Mouse (Mus musculus): Measurements from ENCODE around the gene Plcg2. TPM values are rescaled to one million over a fixed set of nuclear protein-coding genes. Genes with fewer than 3 reads are reported as not detected.
A peak's percentile ranks its signal among the peaks of the same experiment; 100 is the strongest.

Plcg2 gene
- polyA plus RNA-seq, 1 experiment from 2014 or later = 7.3 TPM

- WGBS (ENCODE audit: insufficient replicate concordance) = 65% methylated on average over 5 of the region's 5 CpGs
- Histone ChIP-seq H3K36me3 (no peaks in the 10 kb centered on the region), H3K4me3 (replicated peaks) (no peak overlapping the region), H3K9ac (no peak overlapping the region), H3K4me2 (no peak overlapping the region), H3K9me3 (replicated peaks) (no peaks in the 10 kb centered on the region), H3K4me1 (replicated peaks) (peaks cover 17% of the 10 kb centered on the region), H3K27ac (no peak overlapping the region), H3K27me3 (no peaks in the 10 kb centered on the region)
- DNase-seq (no peak), ATAC-seq (ENCODE audit: low read depth) (no peak)
Observed at GRCm38 (mm10) chr8:117550529-117550928, 52.4 kb downstream of the Plcg2 start.

DNA sequence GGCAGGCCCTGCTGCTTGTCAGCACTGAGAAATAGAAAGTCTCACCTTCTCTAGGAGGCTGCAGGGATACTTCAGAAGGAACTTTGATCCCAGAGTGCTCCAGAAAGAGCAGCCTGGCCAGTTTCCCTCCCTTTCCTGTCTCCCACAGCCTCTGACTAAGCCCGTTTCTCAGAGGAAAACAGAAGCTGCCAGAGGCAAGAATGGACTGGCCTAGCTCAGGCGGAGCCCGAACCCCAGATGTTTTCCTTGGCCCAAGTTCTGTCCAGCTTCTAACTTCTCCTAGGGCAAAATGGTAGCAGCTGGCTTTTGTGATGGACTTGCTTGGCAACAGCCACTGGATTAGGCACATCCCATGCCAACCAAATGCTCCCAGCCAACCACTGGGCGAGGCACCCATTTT lies 62.9 kb downstream of the Plcg2 start:
- Histone ChIP-seq H3K27ac (no peak overlapping the region), H3K4me1 (replicated peaks) (peaks cover 7% of the 10 kb centered on the region), H3K9ac (no peak overlapping the region), H3K9me3 (replicated peaks) (no peaks in the 10 kb centered on the region), H3K4me3 (replicated peaks) (no peak overlapping the region), H3K27me3 (no peaks in the 10 kb centered on the region), H3K36me3 (no peaks in the 10 kb centered on the region), H3K4me2 (no peak overlapping the region)
- DNase-seq (no peak), ATAC-seq (ENCODE audit: low read depth) (no peak)
- 66% methylated on average over 4 of the region's 4 CpGs for WGBS (ENCODE audit: insufficient replicate concordance)

- Histone ChIP-seq H3K9me3 (replicated peaks) (no peaks in the 10 kb centered on the region), H3K4me2 (peak overlapping the region; percentile 28), H3K9ac (no peak overlapping the region), H3K27me3 (no peaks in the 10 kb centered on the region), H3K27ac (no peak overlapping the region), H3K4me3 (replicated peaks) (no peak overlapping the region), H3K36me3 (no peaks in the 10 kb centered on the region), H3K4me1 (replicated peaks) (peaks cover 7% of the 10 kb centered on the region)
- 37% methylated on average over 17 of the region's 17 CpGs for WGBS (ENCODE audit: insufficient replicate concordance)
- no peak for ATAC-seq (ENCODE audit: low read depth)
- DNase-seq = no peak
Observed at GRCm38 (mm10) chr8:117561735-117562361, 63.8 kb downstream of the Plcg2 start.

DNA sequence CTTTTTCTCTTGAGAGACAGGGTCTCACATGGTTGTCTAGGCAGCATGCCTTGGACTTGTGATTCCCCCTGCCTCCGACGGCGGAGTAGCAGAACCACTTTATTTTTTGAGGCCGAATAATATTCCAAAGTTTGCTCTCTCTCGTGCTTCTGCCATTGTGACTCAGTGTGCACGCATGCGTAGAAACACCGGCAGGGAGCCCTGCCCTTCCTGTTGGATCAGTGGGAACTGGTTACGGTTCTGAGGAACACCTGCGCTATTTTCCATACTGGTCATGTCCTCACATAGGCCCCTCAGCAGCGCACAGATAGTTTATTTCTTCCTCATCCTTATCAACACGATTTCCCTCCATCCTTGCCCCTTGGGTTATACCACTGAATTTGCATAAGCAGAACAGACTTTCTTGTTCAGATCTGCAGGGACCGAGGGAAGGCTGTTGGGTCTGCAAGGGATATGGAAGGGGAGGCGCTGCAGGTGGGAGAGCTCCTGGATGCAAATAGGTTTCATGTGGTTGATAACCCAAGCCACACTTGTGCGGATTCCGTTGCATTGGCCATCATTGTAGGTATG lies 64.4 kb downstream of the Plcg2 start:
- Histone ChIP-seq H3K36me3 (no peaks in the 10 kb centered on the region), H3K4me3 (replicated peaks) (no peak overlapping the region), H3K4me1 (replicated peaks) (peaks cover 7% of the 10 kb centered on the region), H3K27me3 (no peaks in the 10 kb centered on the region), H3K27ac (no peak overlapping the region), H3K9me3 (replicated peaks) (no peaks in the 10 kb centered on the region), H3K9ac (no peak overlapping the region), H3K4me2 (peak overlapping the region; percentile 28)
- DNase-seq = no peak
- ATAC-seq (ENCODE audit: low read depth) = no peak
- WGBS (ENCODE audit: insufficient replicate concordance) = 44% methylated on average over 16 of the region's 16 CpGs

GRCm38 (mm10) chr8:117569409-117569808 lies 71.3 kb downstream of the Plcg2 start:
- 31% methylated on average over 5 of the region's 5 CpGs for WGBS (ENCODE audit: insufficient replicate concordance)
- Histone ChIP-seq H3K36me3 (no peaks in the 10 kb centered on the region), H3K27ac (no peak overlapping the region), H3K9ac (no peak overlapping the region), H3K4me3 (replicated peaks) (no peak overlapping the region), H3K4me1 (replicated peaks) (no peaks in the 10 kb centered on the region), H3K9me3 (replicated peaks) (no peaks in the 10 kb centered on the region), H3K27me3 (no peaks in the 10 kb centered on the region), H3K4me2 (no peak overlapping the region)
- ATAC-seq (ENCODE audit: low read depth) = no peak
- peak; percentile 16 for DNase-seq

DNA sequence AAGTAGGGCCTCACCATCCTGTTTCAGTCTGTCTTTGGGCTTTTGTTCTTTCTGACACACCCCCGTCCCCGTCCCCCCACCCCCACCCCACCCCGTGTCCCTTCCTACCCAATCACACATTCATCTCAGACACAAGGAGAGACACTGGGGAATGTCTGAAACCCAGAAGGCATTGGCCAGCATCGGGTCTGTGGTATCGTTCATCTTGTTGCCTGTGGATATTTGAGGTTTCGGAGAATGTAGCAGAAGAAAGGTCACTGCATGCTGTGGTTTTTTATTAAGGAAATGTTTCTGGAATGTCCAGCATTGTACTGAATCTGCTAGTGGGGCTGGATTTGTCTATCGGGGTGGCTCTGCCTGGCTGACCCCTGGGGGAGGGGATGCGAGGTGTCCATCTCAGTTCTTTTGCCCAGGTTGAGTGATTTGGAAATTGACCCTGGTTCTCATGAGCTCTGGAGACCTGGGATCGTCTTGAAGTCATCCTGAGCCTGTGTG lies 78.2 kb downstream of the Plcg2 start:
- no peak for ATAC-seq (ENCODE audit: low read depth)
- Histone ChIP-seq H3K4me1 (replicated peaks) (peaks cover 4% of the 10 kb centered on the region; the same call in 1 of the 2 replicates), H3K36me3 (no peaks in the 10 kb centered on the region), H3K9me3 (replicated peaks) (no peaks in the 10 kb centered on the region), H3K27ac (no peak overlapping the region), H3K4me3 (replicated peaks) (no peak overlapping the region), H3K9ac (no peak overlapping the region), H3K4me2 (no peak overlapping the region), H3K27me3 (no peaks in the 10 kb centered on the region)
- WGBS (ENCODE audit: insufficient replicate concordance) = 48% methylated on average over 9 of the region's 9 CpGs
- DNase-seq = no peak

DNA sequence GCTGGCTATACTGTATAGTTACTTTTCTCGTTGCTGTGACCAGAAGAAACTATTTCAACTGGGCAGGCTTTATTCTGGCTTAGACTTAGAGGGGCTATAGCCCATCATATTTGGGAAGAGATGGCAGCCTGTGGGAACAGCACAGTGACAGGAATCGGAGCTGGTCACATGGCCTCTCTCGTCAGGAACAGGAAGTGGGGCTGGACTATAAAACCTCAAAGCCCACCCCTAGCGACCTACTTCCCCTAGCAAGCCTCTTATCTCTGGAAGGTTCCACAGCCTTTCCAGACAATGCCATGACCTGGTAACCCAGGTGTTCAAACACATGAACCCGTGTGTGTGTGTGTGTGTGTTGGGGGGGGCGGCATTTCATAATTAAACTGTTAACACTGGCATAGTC lies 79.0 kb downstream of the Plcg2 start:
- H3K4me3 ChIP-seq (replicated peaks) = no peak overlapping the region
- DNase-seq (no peak), ATAC-seq (ENCODE audit: low read depth) (no peak)
- no peak overlapping the region for H3K9ac ChIP-seq
- H3K4me2 ChIP-seq = no peak overlapping the region
- peaks cover 4% of the 10 kb centered on the region; the same call in 1 of the 2 replicates for H3K4me1 ChIP-seq (replicated peaks)
- WGBS (ENCODE audit: insufficient replicate concordance) = 31% methylated on average over 6 of the region's 6 CpGs
- no peaks in the 10 kb centered on the region for H3K9me3 ChIP-seq (replicated peaks)
- no peaks in the 10 kb centered on the region for H3K27me3 ChIP-seq
- H3K36me3 ChIP-seq = no peaks in the 10 kb centered on the region
- no peak overlapping the region for H3K27ac ChIP-seq

- DNase-seq (no peak), ATAC-seq (ENCODE audit: low read depth) (no peak)
- WGBS (ENCODE audit: insufficient replicate concordance) = 51% methylated on average over 10 of the region's 10 CpGs
- H3K36me3 ChIP-seq = no peaks in the 10 kb centered on the region
- H3K4me2 ChIP-seq = no peak overlapping the region
- H3K27ac ChIP-seq = no peak overlapping the region
- H3K4me1 ChIP-seq (replicated peaks) = peaks cover 4% of the 10 kb centered on the region; the same call in 1 of the 2 replicates
- no peaks in the 10 kb centered on the region for H3K9me3 ChIP-seq (replicated peaks)
- H3K4me3 ChIP-seq (replicated peaks) = no peak overlapping the region
- no peaks in the 10 kb centered on the region for H3K27me3 ChIP-seq
- no peak overlapping the region for H3K9ac ChIP-seq
Observed at GRCm38 (mm10) chr8:117577883-117578282, 79.8 kb downstream of the Plcg2 start.

GRCm38 (mm10) chr8:117578856-117579255 lies 80.8 kb downstream of the Plcg2 start:
- ATAC-seq (ENCODE audit: low read depth) (no peak), DNase-seq (no peak)
- H3K9me3 ChIP-seq (replicated peaks) = no peaks in the 10 kb centered on the region
- H3K4me2 ChIP-seq = no peak overlapping the region
- no peaks in the 10 kb centered on the region for H3K36me3 ChIP-seq
- no peaks in the 10 kb centered on the region for H3K27me3 ChIP-seq
- no peak overlapping the region for H3K9ac ChIP-seq
- H3K27ac ChIP-seq = no peak overlapping the region
- peaks cover 4% of the 10 kb centered on the region; the same call in 1 of the 2 replicates for H3K4me1 ChIP-seq (replicated peaks)
- no peak overlapping the region for H3K4me3 ChIP-seq (replicated peaks)
- WGBS (ENCODE audit: insufficient replicate concordance) = 81% methylated on average over 6 of the region's 6 CpGs

DNA sequence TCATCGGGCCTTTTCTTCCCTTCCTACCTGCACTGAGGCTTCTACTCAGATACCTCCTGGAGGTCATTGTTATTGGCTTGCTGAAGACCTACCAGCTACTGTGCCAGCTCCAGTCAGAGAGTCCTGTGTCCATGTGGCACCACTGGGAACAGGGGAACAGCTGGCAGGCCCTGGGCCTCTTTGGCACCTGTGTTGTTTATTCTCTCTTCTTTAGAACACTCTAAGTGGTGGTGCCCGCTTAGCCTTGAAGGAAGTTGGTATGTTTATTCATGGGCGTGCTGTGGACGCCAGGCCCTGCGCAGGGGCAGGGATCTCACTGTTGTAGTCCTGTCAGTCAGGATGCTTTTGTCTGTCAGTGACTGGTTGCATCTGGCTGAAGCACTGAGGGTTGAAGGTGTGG lies 95.8 kb downstream of the Plcg2 start:
- Histone ChIP-seq H3K4me3 (replicated peaks) (no peak overlapping the region), H3K36me3 (peaks cover 4% of the 10 kb centered on the region; the same call in 1 of the 2 replicates), H3K9ac (no peak overlapping the region), H3K4me2 (no peak overlapping the region), H3K4me1 (replicated peaks) (no peaks in the 10 kb centered on the region), H3K9me3 (replicated peaks) (no peaks in the 10 kb centered on the region), H3K27ac (no peak overlapping the region), H3K27me3 (no peaks in the 10 kb centered on the region)
- WGBS (ENCODE audit: insufficient replicate concordance) = 78% methylated on average over 5 of the region's 5 CpGs
- ATAC-seq (ENCODE audit: low read depth) (no peak), DNase-seq (no peak)

DNA sequence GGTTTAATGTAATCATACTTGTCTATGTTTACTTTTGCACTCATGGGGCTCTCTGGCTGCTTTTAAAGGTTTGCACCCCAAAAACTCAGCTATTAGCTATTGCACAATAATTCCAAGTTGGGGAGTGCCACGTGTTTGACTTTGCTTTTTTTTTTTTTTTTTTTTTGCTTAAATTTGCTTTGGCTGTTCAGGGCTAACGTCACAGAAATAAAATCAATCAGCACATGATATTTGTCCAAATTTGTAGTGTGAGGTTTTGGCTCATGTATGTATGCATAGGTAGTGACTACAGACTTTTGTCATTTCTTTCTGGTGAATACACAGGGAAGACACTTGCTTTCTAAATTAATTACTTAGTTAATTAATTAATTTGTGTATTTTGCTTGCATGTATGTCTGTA lies 96.9 kb downstream of the Plcg2 start:
- H3K4me1 ChIP-seq (replicated peaks) = no peaks in the 10 kb centered on the region
- no peaks in the 10 kb centered on the region for H3K27me3 ChIP-seq
- no peak overlapping the region for H3K9ac ChIP-seq
- H3K4me3 ChIP-seq (replicated peaks) = no peak overlapping the region
- peaks cover 4% of the 10 kb centered on the region; the same call in 1 of the 2 replicates for H3K36me3 ChIP-seq
- no peaks in the 10 kb centered on the region for H3K9me3 ChIP-seq (replicated peaks)
- no peak for ATAC-seq (ENCODE audit: low read depth)
- no peak overlapping the region for H3K4me2 ChIP-seq
- no peak for DNase-seq
- no peak overlapping the region for H3K27ac ChIP-seq
- 59% methylated on average over 2 of the region's 2 CpGs for WGBS (ENCODE audit: insufficient replicate concordance)

DNA sequence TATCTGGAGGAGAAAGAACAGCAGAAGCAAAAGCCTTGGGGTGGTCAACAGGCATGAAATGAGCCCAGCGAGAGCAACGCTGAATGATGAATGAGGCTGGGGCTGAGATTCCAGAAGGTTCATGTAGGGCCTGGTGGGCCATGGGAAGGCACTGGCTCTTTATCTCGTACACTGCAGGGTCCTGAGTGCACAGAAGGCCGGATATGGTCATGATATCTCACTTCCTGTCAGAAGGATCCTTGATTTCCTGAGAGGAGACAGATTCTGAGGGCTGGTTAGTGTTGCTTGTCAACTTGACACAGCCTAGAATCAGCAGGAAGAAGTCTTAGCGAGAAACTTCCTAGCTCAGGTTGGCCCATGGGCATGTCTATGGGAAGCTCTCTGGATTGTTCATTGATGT lies 98.7 kb downstream of the Plcg2 start:
- no peak for DNase-seq
- H3K4me1 ChIP-seq (replicated peaks) = no peaks in the 10 kb centered on the region
- 9% methylated on average over 5 of the region's 5 CpGs for WGBS (ENCODE audit: insufficient replicate concordance)
- no peak overlapping the region for H3K4me2 ChIP-seq
- no peak overlapping the region for H3K27ac ChIP-seq
- no peaks in the 10 kb centered on the region for H3K27me3 ChIP-seq
- H3K36me3 ChIP-seq = peaks cover 8% of the 10 kb centered on the region; the same call in 1 of the 2 replicates
- no peak overlapping the region for H3K4me3 ChIP-seq (replicated peaks)
- peak; percentile 43; the same call in 1 of the 2 replicates for ATAC-seq (ENCODE audit: low read depth)
- no peak overlapping the region for H3K9ac ChIP-seq
- H3K9me3 ChIP-seq (replicated peaks) = no peaks in the 10 kb centered on the region
